Mouse (Mus musculus) splenic B cell, adult 2 months (primary cell): ENCODE data around the gene Pcna.
A peak's percentile ranks its signal among the peaks of the same experiment; 100 is the strongest.
"Not testable (repeated sequence)": the region's sequence is repeated elsewhere in the genome, so short reads cannot be mapped to it uniquely, and the experiment has no call there.

Source experiments
- DNase-seq: peaks from one replicate; pipeline ENCODE4 v3.0.0-alpha.2; 2011; ENCODE audit warnings: low read depth, low spot score
- H3K27me3 ChIP-seq: 2 replicates; pipeline ENCODE4 v1.6.1; 2012; ENCODE audit warnings: mild to moderate bottlenecking, low read length, moderate library complexity, mixed read lengths; ENCODE audit not compliant: control insufficient read depth, poor library complexity, insufficient read depth, severe bottlenecking
- H3K36me3 ChIP-seq: 2 replicates; pipeline ENCODE4 v1.6.1; 2012; ENCODE audit warnings: mild to moderate bottlenecking, low read length, moderate library complexity, mixed read lengths; ENCODE audit not compliant: control insufficient read depth, poor library complexity, insufficient read depth, severe bottlenecking

Gene Pcna

GRCm38 (mm10) chr2:132263421-132264265 is 10.5 kb upstream of the Pcna start:
- Histone ChIP-seq H3K36me3 (no peaks in the 10 kb centered on the region), H3K27me3 (no peaks in the 10 kb centered on the region)
- DNase-seq = peak; percentile 69

- Histone ChIP-seq H3K27me3 (no peaks in the 10 kb centered on the region), H3K36me3 (no peaks in the 10 kb centered on the region)
- DNase-seq = peak; percentile 100
Observed at GRCm38 (mm10) chr2:132262879-132263398, 9.8 kb upstream of the Pcna start, which contains the start of gene Cds2. Gene Cds2, plus strand, starts transcription at chr2:132263148.

- Histone ChIP-seq H3K36me3 (no peaks in the 10 kb centered on the region), H3K27me3 (no peaks in the 10 kb centered on the region)
- no peak for DNase-seq
Observed at GRCm38 (mm10) chr2:132262175-132262574, 9.1 kb upstream of the Pcna start.

GRCm38 (mm10) chr2:132260601-132261000 is 7.5 kb upstream of the Pcna start:
- H3K36me3 ChIP-seq = no peaks in the 10 kb centered on the region
- no peak for DNase-seq
- H3K27me3 ChIP-seq = no peaks in the 10 kb centered on the region

- no peak for DNase-seq
- no peaks in the 10 kb centered on the region for H3K27me3 ChIP-seq
Observed at GRCm38 (mm10) chr2:132257350-132258068, 4.4 kb upstream of the Pcna start.

GRCm38 (mm10) chr2:132253603-132254002 is 489 bp upstream of the Pcna start:
- H3K36me3 ChIP-seq = peaks cover 9% of the 10 kb centered on the region; the same call in 1 of the 2 replicates
- DNase-seq = no peak
- no peaks in the 10 kb centered on the region for H3K27me3 ChIP-seq

More at GRCm38 (mm10) chr2:132257350-132258068, 4.4 kb upstream of the Pcna start:
- no peaks in the 10 kb centered on the region for H3K36me3 ChIP-seq

GRCm38 (mm10) chr2:132251911-132252310 is 1.2 kb downstream of the Pcna start:
- Histone ChIP-seq H3K36me3 (peaks cover 9% of the 10 kb centered on the region; the same call in 1 of the 2 replicates), H3K27me3 (no peaks in the 10 kb centered on the region)
- no peak for DNase-seq

- peak; percentile 97 for DNase-seq
- Histone ChIP-seq H3K36me3 (peaks cover 11% of the 10 kb centered on the region), H3K27me3 (no peaks in the 10 kb centered on the region)
Observed at GRCm38 (mm10) chr2:132247539-132248313, 5.4 kb downstream of the Pcna start, which contains the start of gene Tmem230. Gene Tmem230, minus strand, starts transcription at chr2:132247807.

GRCm38 (mm10) chr2:132243370-132243769 is 9.7 kb downstream of the Pcna start:
- Histone ChIP-seq H3K36me3 (peaks cover 3% of the 10 kb centered on the region), H3K27me3 (no peaks in the 10 kb centered on the region)
- DNase-seq = no peak

GRCm38 (mm10) chr2:132240457-132240856 is 12.7 kb downstream of the Pcna start:
- peak; percentile 49 for DNase-seq
- H3K27me3 ChIP-seq = not testable (repeated sequence)

GRCm38 (mm10) chr2:132239434-132239833 is 13.7 kb downstream of the Pcna start:
- not testable (repeated sequence) for H3K27me3 ChIP-seq, DNase-seq, H3K36me3 ChIP-seq

More at GRCm38 (mm10) chr2:132240457-132240856, 12.7 kb downstream of the Pcna start:
- not testable (repeated sequence) for H3K36me3 ChIP-seq

- DNase-seq = no peak
- Histone ChIP-seq H3K36me3 (0 out of 2 replicates have a peak, but pooled peaks cover 2% of the 10 kb centered on the region), H3K27me3 (no peaks in the 10 kb centered on the region)
Observed at GRCm38 (mm10) chr2:132235975-132236374, 17.1 kb downstream of the Pcna start.

GRCm38 (mm10) chr2:132235291-132235690 is 17.8 kb downstream of the Pcna start:
- no peaks in the 10 kb centered on the region for H3K27me3 ChIP-seq
- DNase-seq = no peak
- 0 out of 2 replicates have a peak, but pooled peaks cover 2% of the 10 kb centered on the region for H3K36me3 ChIP-seq
